Comparison of ENCODE assay signal across 28 mouse cellular contexts in genomic region chr1:50045816-50046215, GRCm38 (mm10).
"Had no signal": no experiment of that assay in that cellular context is flagged by ENCODE, and none has a peak within 500 bp of the region (broad histone marks: within the 10 kb centered on the region; RNA-seq: fewer than 3 reads in every experiment).

No protein-coding gene starts in this region.

- DNase-seq: cerebellum, adult 18-20 months; cerebellum, adult 2 months; cerebellum, adult 8-10 months; cerebellum, adult 9-10 months; cerebellum, adult 9-11 months; cerebellum, postnatal 14 days; cerebellum, postnatal 25 days; cerebellum, postnatal 36 days; embryo, embryonic 11 days; forebrain, postnatal 0 days; gastrocnemius, adult 2 months; gastrocnemius, postnatal 10 days; gastrocnemius, postnatal 14 days; gastrocnemius, postnatal 25 days; gastrocnemius, postnatal 36 days; heart, adult 11 months; heart, adult 18-20 months had no signal

- H3K4me3 ChIP-seq: embryonic facial prominence, embryonic 10.5 days; embryonic facial prominence, embryonic 12.5 days; embryonic facial prominence, embryonic 13.5 days; embryonic facial prominence, embryonic 15.5 days; erythroblast, embryonic 14.5 days; forebrain, embryonic 10.5 days; forebrain, embryonic 12.5 days; forebrain, embryonic 13.5 days; forebrain, embryonic 15.5 days; gastrocnemius, adult 2 months had no signal

- H3K9ac ChIP-seq: embryonic facial prominence, embryonic 12.5 days; embryonic facial prominence, embryonic 13.5 days; embryonic facial prominence, embryonic 15.5 days; forebrain, embryonic 12.5 days; forebrain, embryonic 13.5 days; forebrain, embryonic 15.5 days; forebrain, postnatal 0 days had no signal

- H3K36me3 ChIP-seq: embryonic facial prominence, embryonic 10.5 days; embryonic facial prominence, embryonic 12.5 days; embryonic facial prominence, embryonic 13.5 days; embryonic facial prominence, embryonic 15.5 days; forebrain, embryonic 10.5 days; forebrain, embryonic 12.5 days; forebrain, embryonic 15.5 days had no signal

- H3K27me3 ChIP-seq: embryonic facial prominence, embryonic 12.5 days; embryonic facial prominence, embryonic 13.5 days; embryonic facial prominence, embryonic 15.5 days; forebrain, embryonic 12.5 days; forebrain, embryonic 13.5 days; forebrain, embryonic 15.5 days had no signal

- ATAC-seq: forebrain, embryonic 13.5 days; forebrain, embryonic 14.5 days; forebrain, embryonic 15.5 days; forebrain, embryonic 16.5 days; forebrain, postnatal 0 days had no signal

- H3K4me1 ChIP-seq: embryonic facial prominence, embryonic 10.5 days; embryonic facial prominence, embryonic 12.5 days; embryonic facial prominence, embryonic 13.5 days; embryonic facial prominence, embryonic 15.5 days; forebrain, embryonic 10.5 days; forebrain, embryonic 12.5 days; forebrain, embryonic 13.5 days; forebrain, embryonic 15.5 days had no signal

- H3K9me3 ChIP-seq: embryonic facial prominence, embryonic 10.5 days; embryonic facial prominence, embryonic 12.5 days; embryonic facial prominence, embryonic 13.5 days; embryonic facial prominence, embryonic 15.5 days; forebrain, embryonic 10.5 days; forebrain, embryonic 12.5 days; forebrain, embryonic 13.5 days; forebrain, embryonic 15.5 days had no signal

- H3K27ac ChIP-seq: embryonic facial prominence, embryonic 10.5 days; embryonic facial prominence, embryonic 12.5 days; embryonic facial prominence, embryonic 13.5 days; embryonic facial prominence, embryonic 15.5 days; forebrain, embryonic 10.5 days; forebrain, embryonic 12.5 days; forebrain, embryonic 13.5 days; forebrain, embryonic 15.5 days; gastrocnemius, adult 2 months had no signal

- H3K4me2 ChIP-seq: embryonic facial prominence, embryonic 12.5 days; embryonic facial prominence, embryonic 13.5 days; embryonic facial prominence, embryonic 15.5 days; forebrain, embryonic 12.5 days; forebrain, embryonic 13.5 days; forebrain, embryonic 15.5 days had no signal
